Mouse (Mus musculus): ENCODE data around the gene Foxn3. TPM values are rescaled to one million over a fixed set of nuclear protein-coding genes. Genes with fewer than 3 reads are reported as not detected.
A peak's percentile ranks its signal among the peaks of the same experiment; 100 is the strongest.

Foxn3 gene
- polyA plus RNA-seq, 1 experiment from 2014 or later, result 18.6 TPM

GRCm38 (mm10) chr12:99339640-99340325 lies 223.6 kb downstream of the Foxn3 start:
- H3K4me3 ChIP-seq (replicated peaks), result no peak overlapping the region
- H3K36me3 ChIP-seq (replicated peaks), result peaks cover 17% of the 10 kb centered on the region; the same call in 1 of the 2 replicates
- ATAC-seq (ENCODE audit: insufficient read depth), result no peak
- H3K4me1 ChIP-seq (replicated peaks), result peaks cover 25% of the 10 kb centered on the region
- no peak overlapping the region for H3K9ac ChIP-seq
- no peaks in the 10 kb centered on the region for H3K27me3 ChIP-seq
- H3K4me2 ChIP-seq, result no peak overlapping the region
- no peaks in the 10 kb centered on the region for H3K9me3 ChIP-seq (replicated peaks)
- no peak overlapping the region for H3K27ac ChIP-seq (replicated peaks)
- 80% methylated on average over 11 of the region's 11 CpGs for WGBS (ENCODE audit: insufficient replicate concordance)

GRCm38 (mm10) chr12:99338754-99339153 lies 224.6 kb downstream of the Foxn3 start:
- Histone ChIP-seq H3K27ac (replicated peaks) (no peak overlapping the region), H3K4me2 (no peak overlapping the region), H3K9me3 (replicated peaks) (no peaks in the 10 kb centered on the region), H3K9ac (no peak overlapping the region), H3K36me3 (replicated peaks) (peaks cover 17% of the 10 kb centered on the region; the same call in 1 of the 2 replicates), H3K4me3 (replicated peaks) (no peak overlapping the region), H3K27me3 (no peaks in the 10 kb centered on the region), H3K4me1 (replicated peaks) (peaks cover 29% of the 10 kb centered on the region)
- no peak for ATAC-seq (ENCODE audit: insufficient read depth)
- WGBS (ENCODE audit: insufficient replicate concordance), result 78% methylated on average over 2 of the region's 2 CpGs

GRCm38 (mm10) chr12:99337171-99337435 lies 226.3 kb downstream of the Foxn3 start:
- Histone ChIP-seq H3K36me3 (replicated peaks) (peaks cover 17% of the 10 kb centered on the region; the same call in 1 of the 2 replicates), H3K4me2 (no peak overlapping the region), H3K27ac (replicated peaks) (no peak overlapping the region), H3K9me3 (replicated peaks) (no peaks in the 10 kb centered on the region), H3K4me3 (replicated peaks) (no peak overlapping the region), H3K4me1 (replicated peaks) (peaks cover 43% of the 10 kb centered on the region), H3K27me3 (no peaks in the 10 kb centered on the region), H3K9ac (no peak overlapping the region)
- WGBS (ENCODE audit: insufficient replicate concordance), result 65% methylated on average over 3 of the region's 3 CpGs
- ATAC-seq (ENCODE audit: insufficient read depth), result no peak

GRCm38 (mm10) chr12:99336349-99337170 lies 226.8 kb downstream of the Foxn3 start:
- Histone ChIP-seq H3K36me3 (replicated peaks) (peaks cover 17% of the 10 kb centered on the region; the same call in 1 of the 2 replicates), H3K9ac (no peak overlapping the region), H3K27ac (replicated peaks) (no peak overlapping the region), H3K4me1 (replicated peaks) (peaks cover 43% of the 10 kb centered on the region), H3K4me2 (no peak overlapping the region), H3K9me3 (replicated peaks) (no peaks in the 10 kb centered on the region), H3K27me3 (no peaks in the 10 kb centered on the region), H3K4me3 (replicated peaks) (no peak overlapping the region)
- 43% methylated on average over 12 of the region's 12 CpGs for WGBS (ENCODE audit: insufficient replicate concordance)
- no peak for ATAC-seq (ENCODE audit: insufficient read depth)

- Histone ChIP-seq H3K27me3 (no peaks in the 10 kb centered on the region), H3K4me3 (replicated peaks) (no peak overlapping the region), H3K9me3 (replicated peaks) (no peaks in the 10 kb centered on the region), H3K36me3 (replicated peaks) (peaks cover 14% of the 10 kb centered on the region; the same call in 1 of the 2 replicates), H3K4me1 (replicated peaks) (peaks cover 45% of the 10 kb centered on the region), H3K9ac (no peak overlapping the region), H3K4me2 (no peak overlapping the region), H3K27ac (replicated peaks) (no peak overlapping the region)
- no peak for ATAC-seq (ENCODE audit: insufficient read depth)
- WGBS (ENCODE audit: insufficient replicate concordance), result 74% methylated on average over 9 of the region's 9 CpGs
Measured at GRCm38 (mm10) chr12:99335628-99336027, 227.8 kb downstream of the Foxn3 start.

GRCm38 (mm10) chr12:99334026-99334425 lies 229.4 kb downstream of the Foxn3 start:
- H3K4me1 ChIP-seq (replicated peaks), result peaks cover 59% of the 10 kb centered on the region
- H3K27ac ChIP-seq (replicated peaks), result no peak overlapping the region

GRCm38 (mm10) chr12:99333304-99333968 lies 229.9 kb downstream of the Foxn3 start:
- 75% methylated on average over 20 of the region's 20 CpGs for WGBS (ENCODE audit: insufficient replicate concordance)

More at GRCm38 (mm10) chr12:99334026-99334425, 229.4 kb downstream of the Foxn3 start:
- H3K9ac ChIP-seq, result no peak overlapping the region
- H3K36me3 ChIP-seq (replicated peaks), result 0 out of 2 replicates have a peak, but pooled peaks cover 5% of the 10 kb centered on the region
- 82% methylated on average over 9 of the region's 9 CpGs for WGBS (ENCODE audit: insufficient replicate concordance)
- ATAC-seq (ENCODE audit: insufficient read depth), result no peak
- H3K4me3 ChIP-seq (replicated peaks), result no peak overlapping the region
- no peaks in the 10 kb centered on the region for H3K9me3 ChIP-seq (replicated peaks)
- no peak overlapping the region for H3K4me2 ChIP-seq
- no peaks in the 10 kb centered on the region for H3K27me3 ChIP-seq

GRCm38 (mm10) chr12:99332144-99332807 lies 231.1 kb downstream of the Foxn3 start:
- Histone ChIP-seq H3K27me3 (no peaks in the 10 kb centered on the region), H3K4me2 (peak overlapping the region; percentile 48; the same call in 1 of the 2 replicates), H3K27ac (replicated peaks) (peak overlapping the region; percentile 38; the same call in 1 of the 2 replicates), H3K36me3 (replicated peaks) (no peaks in the 10 kb centered on the region), H3K4me3 (replicated peaks) (no peak overlapping the region), H3K4me1 (replicated peaks) (peaks cover 64% of the 10 kb centered on the region), H3K9me3 (replicated peaks) (no peaks in the 10 kb centered on the region), H3K9ac (no peak overlapping the region)
- no peak for ATAC-seq (ENCODE audit: insufficient read depth)
- 66% methylated on average over 16 of the region's 16 CpGs for WGBS (ENCODE audit: insufficient replicate concordance)

More at GRCm38 (mm10) chr12:99333304-99333968, 229.9 kb downstream of the Foxn3 start:
- Histone ChIP-seq H3K9me3 (replicated peaks) (no peaks in the 10 kb centered on the region), H3K4me3 (replicated peaks) (no peak overlapping the region), H3K36me3 (replicated peaks) (0 out of 2 replicates have a peak, but pooled peaks cover 5% of the 10 kb centered on the region), H3K27me3 (no peaks in the 10 kb centered on the region), H3K9ac (no peak overlapping the region), H3K4me2 (no peak overlapping the region), H3K27ac (replicated peaks) (no peak overlapping the region), H3K4me1 (replicated peaks) (peaks cover 65% of the 10 kb centered on the region)
- ATAC-seq (ENCODE audit: insufficient read depth), result no peak

GRCm38 (mm10) chr12:99331341-99331947 lies 231.9 kb downstream of the Foxn3 start:
- no peaks in the 10 kb centered on the region for H3K9me3 ChIP-seq (replicated peaks)
- H3K4me1 ChIP-seq (replicated peaks), result peaks cover 59% of the 10 kb centered on the region
- peak; percentile 84 for ATAC-seq (ENCODE audit: insufficient read depth)
- 11% methylated on average over 8 of the region's 8 CpGs for WGBS (ENCODE audit: insufficient replicate concordance)
- no peak overlapping the region for H3K4me3 ChIP-seq (replicated peaks)
- peak overlapping the region; percentile 48 for H3K4me2 ChIP-seq
- H3K27ac ChIP-seq (replicated peaks), result no peak overlapping the region; the same call in 1 of the 2 replicates
- no peaks in the 10 kb centered on the region for H3K27me3 ChIP-seq
- no peak overlapping the region for H3K9ac ChIP-seq
- H3K36me3 ChIP-seq (replicated peaks), result no peaks in the 10 kb centered on the region

- H3K9me3 ChIP-seq (replicated peaks), result no peaks in the 10 kb centered on the region
- peaks cover 61% of the 10 kb centered on the region for H3K4me1 ChIP-seq (replicated peaks)
- no peak overlapping the region for H3K9ac ChIP-seq
- ATAC-seq (ENCODE audit: insufficient read depth), result no peak
- no peaks in the 10 kb centered on the region for H3K36me3 ChIP-seq (replicated peaks)
- H3K27me3 ChIP-seq, result no peaks in the 10 kb centered on the region
- H3K4me2 ChIP-seq, result peak overlapping the region; percentile 48
- H3K27ac ChIP-seq (replicated peaks), result no peak overlapping the region; the same call in 1 of the 2 replicates
- H3K4me3 ChIP-seq (replicated peaks), result no peak overlapping the region
- 58% methylated on average over 12 of the region's 12 CpGs for WGBS (ENCODE audit: insufficient replicate concordance)
Measured at GRCm38 (mm10) chr12:99330822-99331285, 232.5 kb downstream of the Foxn3 start.
